Mouse (Mus musculus): ENCODE data around the gene Mks1. TPM values are rescaled to one million over a fixed set of nuclear protein-coding genes. Genes with fewer than 3 reads are reported as not detected.
"Not testable (repeated sequence)": the region's sequence is repeated elsewhere in the genome, so short reads cannot be mapped to it uniquely, and the experiment has no call there.

Mks1 gene
- polyA plus RNA-seq, 1 experiment: 5.0 TPM

DNA sequence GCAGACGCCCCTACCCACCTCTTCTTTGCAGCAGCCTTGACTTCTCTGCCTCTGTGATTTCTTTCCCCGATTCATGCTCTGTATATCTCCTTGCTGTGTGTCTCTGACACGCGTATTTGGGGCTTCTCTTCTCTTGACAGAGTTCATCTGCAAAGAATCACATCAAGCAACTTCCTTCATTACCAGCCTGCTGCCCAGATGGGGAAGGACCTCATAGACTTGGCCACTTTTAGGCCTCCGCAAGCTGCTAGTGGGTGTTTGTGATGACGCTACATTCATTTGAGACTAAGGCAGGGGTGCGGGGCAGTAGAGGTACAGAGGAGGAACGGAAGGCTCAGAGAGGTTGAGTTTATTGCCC lies 561 bp downstream of the Mks1 start:
- TF ChIP-seq POLR2A (IDR thresholded peaks at IDR 0.05; ENCODE audit: low read depth, low read length): no peak
- no peak for TF ChIP-seq CTCF (IDR thresholded peaks at IDR 0.05; ENCODE audit: extremely low read depth, insufficient read length, insufficient replicate concordance, low read depth, low read length)
- peaks cover 7% of the 10 kb centered on the region; the same call in 1 of the 2 replicates for H3K4me1 ChIP-seq (ENCODE audit: control insufficient read depth, insufficient read depth, insufficient read length, low read length)
- H3K36me3 ChIP-seq (ENCODE audit: control insufficient read depth, insufficient read depth, low read length): peaks cover 10% of the 10 kb centered on the region; the same call in 1 of the 2 replicates
- no peak overlapping the region for H3K27ac ChIP-seq (ENCODE audit: insufficient read depth, low read depth, low read length)
- H3K4me3 ChIP-seq (ENCODE audit: low read depth, low read length): peak overlapping the region; percentile 88
- no peaks in the 10 kb centered on the region for H3K27me3 ChIP-seq (ENCODE audit: control insufficient read depth, insufficient read depth, low read length)
- 25% methylated on average over 8 of the region's 8 CpGs for WGBS

DNA sequence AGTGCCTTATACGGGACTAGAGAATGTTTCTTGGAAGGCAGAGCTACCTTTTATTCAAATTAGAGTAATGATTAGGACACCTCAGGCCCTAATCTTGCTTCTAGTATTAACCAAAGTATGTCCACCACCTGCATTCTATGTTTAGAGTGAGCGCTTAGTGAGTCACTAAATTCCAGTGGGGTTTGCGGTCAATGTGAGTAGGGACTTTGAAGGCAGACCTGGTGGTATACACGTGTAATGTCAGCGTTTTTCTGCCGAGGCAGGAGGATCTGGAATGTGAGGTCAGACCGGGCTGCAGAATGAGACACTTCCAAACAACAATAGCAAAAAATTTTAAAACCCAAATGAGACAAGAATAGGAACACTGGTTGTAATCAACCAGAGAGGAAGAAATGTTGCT lies 1.5 kb downstream of the Mks1 start:
- Histone ChIP-seq H3K27me3 (ENCODE audit: control insufficient read depth, insufficient read depth, low read length) (no peaks in the 10 kb centered on the region), H3K4me1 (ENCODE audit: control insufficient read depth, insufficient read depth, insufficient read length, low read length) (peaks cover 7% of the 10 kb centered on the region; the same call in 1 of the 2 replicates), H3K27ac (ENCODE audit: insufficient read depth, low read depth, low read length) (no peak overlapping the region), H3K36me3 (ENCODE audit: control insufficient read depth, insufficient read depth, low read length) (peaks cover 12% of the 10 kb centered on the region; the same call in 1 of the 2 replicates), H3K4me3 (ENCODE audit: low read depth, low read length) (no peak overlapping the region)
- WGBS: 88% methylated on average over 7 of the region's 7 CpGs
- no peak for TF ChIP-seq POLR2A (IDR thresholded peaks at IDR 0.05; ENCODE audit: low read depth, low read length)
- TF ChIP-seq CTCF (IDR thresholded peaks at IDR 0.05; ENCODE audit: extremely low read depth, insufficient read length, insufficient replicate concordance, low read depth, low read length): no peak

DNA sequence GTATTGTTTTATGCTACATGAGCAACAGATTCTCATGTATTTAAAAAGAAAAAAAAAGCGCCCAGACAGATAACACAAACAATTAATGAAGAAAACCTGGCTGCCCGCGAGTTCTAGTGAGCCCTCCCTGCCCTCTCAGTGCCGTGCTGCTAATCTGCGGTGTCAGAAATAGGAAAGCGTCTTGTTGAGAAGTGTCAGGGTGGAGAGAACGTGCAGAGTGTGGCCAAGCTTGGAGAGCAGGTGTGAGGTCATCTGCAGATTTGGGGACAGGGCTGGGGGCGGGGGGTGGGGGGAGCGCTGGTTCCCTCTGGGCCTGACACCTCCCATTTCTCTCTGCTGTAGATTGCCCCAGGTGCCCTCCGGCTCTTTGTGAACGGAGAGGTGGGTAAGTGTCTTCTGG lies 6.3 kb downstream of the Mks1 start:
- TF ChIP-seq POLR2A (IDR thresholded peaks at IDR 0.05; ENCODE audit: low read depth, low read length): no peak
- no peak for TF ChIP-seq CTCF (IDR thresholded peaks at IDR 0.05; ENCODE audit: extremely low read depth, insufficient read length, insufficient replicate concordance, low read depth, low read length)
- peaks cover 20% of the 10 kb centered on the region for H3K36me3 ChIP-seq (ENCODE audit: control insufficient read depth, insufficient read depth, low read length)
- no peak overlapping the region for H3K4me3 ChIP-seq (ENCODE audit: low read depth, low read length)
- no peak overlapping the region for H3K27ac ChIP-seq (ENCODE audit: insufficient read depth, low read depth, low read length)
- 92% methylated on average over 11 of the region's 11 CpGs for WGBS
- no peaks in the 10 kb centered on the region for H3K27me3 ChIP-seq (ENCODE audit: control insufficient read depth, insufficient read depth, low read length)
- H3K4me1 ChIP-seq (ENCODE audit: control insufficient read depth, insufficient read depth, insufficient read length, low read length): no peaks in the 10 kb centered on the region

DNA sequence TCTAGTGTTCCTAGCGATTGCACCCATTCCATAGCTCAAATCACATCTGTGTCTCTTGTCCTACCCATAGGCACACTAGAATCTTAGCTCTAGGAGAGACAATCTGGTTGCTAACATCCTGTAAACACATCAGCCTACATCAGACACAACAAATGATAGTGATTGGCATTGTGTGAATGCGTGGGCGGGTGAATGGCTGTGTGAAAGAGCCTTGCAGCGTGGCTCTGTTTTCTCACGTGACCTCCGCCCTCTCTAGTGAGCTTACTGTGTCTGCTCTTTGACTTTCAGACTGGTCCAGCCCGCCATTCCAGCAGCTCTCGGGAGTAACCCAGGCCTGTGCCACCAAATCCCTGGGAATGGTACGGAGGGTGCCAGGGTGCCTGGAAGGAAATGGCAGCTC lies 7.4 kb downstream of the Mks1 start:
- TF ChIP-seq CTCF (IDR thresholded peaks at IDR 0.05; ENCODE audit: extremely low read depth, insufficient read length, insufficient replicate concordance, low read depth, low read length) (no peak), POLR2A (IDR thresholded peaks at IDR 0.05; ENCODE audit: low read depth, low read length) (no peak)
- no peak overlapping the region for H3K4me3 ChIP-seq (ENCODE audit: low read depth, low read length)
- WGBS: 86% methylated on average over 9 of the region's 9 CpGs
- H3K4me1 ChIP-seq (ENCODE audit: control insufficient read depth, insufficient read depth, insufficient read length, low read length): no peaks in the 10 kb centered on the region
- H3K36me3 ChIP-seq (ENCODE audit: control insufficient read depth, insufficient read depth, low read length): peaks cover 20% of the 10 kb centered on the region
- H3K27ac ChIP-seq (ENCODE audit: insufficient read depth, low read depth, low read length): no peak overlapping the region
- H3K27me3 ChIP-seq (ENCODE audit: control insufficient read depth, insufficient read depth, low read length): no peaks in the 10 kb centered on the region

DNA sequence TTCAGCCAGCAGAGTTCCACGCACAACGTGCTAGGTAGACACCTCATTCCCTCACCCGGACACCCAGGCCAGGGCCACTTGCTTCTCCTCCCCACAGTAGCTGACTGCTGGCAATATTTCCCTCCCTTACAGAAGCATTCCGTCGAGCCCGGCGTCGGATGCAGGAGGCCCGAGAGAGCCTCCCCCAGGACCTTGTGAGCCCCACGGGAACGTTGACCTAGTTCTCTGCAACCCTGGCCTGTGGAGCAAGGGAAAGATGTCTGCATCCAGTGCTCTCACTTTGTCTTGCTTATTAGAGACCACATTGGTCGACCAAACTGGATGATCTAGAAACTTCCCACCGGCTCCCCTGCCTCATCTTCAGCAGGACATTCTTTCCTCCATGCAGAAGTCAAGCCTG lies 9.8 kb downstream of the Mks1 start:
- 92% methylated on average over 13 of the region's 13 CpGs for WGBS
- TF ChIP-seq CTCF (IDR thresholded peaks at IDR 0.05; ENCODE audit: extremely low read depth, insufficient read length, insufficient replicate concordance, low read depth, low read length) (no peak), POLR2A (IDR thresholded peaks at IDR 0.05; ENCODE audit: low read depth, low read length) (no peak)
- no peak overlapping the region for H3K27ac ChIP-seq (ENCODE audit: insufficient read depth, low read depth, low read length)
- peaks cover 12% of the 10 kb centered on the region for H3K36me3 ChIP-seq (ENCODE audit: control insufficient read depth, insufficient read depth, low read length)
- H3K4me1 ChIP-seq (ENCODE audit: control insufficient read depth, insufficient read depth, insufficient read length, low read length): no peaks in the 10 kb centered on the region
- H3K27me3 ChIP-seq (ENCODE audit: control insufficient read depth, insufficient read depth, low read length): no peaks in the 10 kb centered on the region
- no peak overlapping the region for H3K4me3 ChIP-seq (ENCODE audit: low read depth, low read length)

DNA sequence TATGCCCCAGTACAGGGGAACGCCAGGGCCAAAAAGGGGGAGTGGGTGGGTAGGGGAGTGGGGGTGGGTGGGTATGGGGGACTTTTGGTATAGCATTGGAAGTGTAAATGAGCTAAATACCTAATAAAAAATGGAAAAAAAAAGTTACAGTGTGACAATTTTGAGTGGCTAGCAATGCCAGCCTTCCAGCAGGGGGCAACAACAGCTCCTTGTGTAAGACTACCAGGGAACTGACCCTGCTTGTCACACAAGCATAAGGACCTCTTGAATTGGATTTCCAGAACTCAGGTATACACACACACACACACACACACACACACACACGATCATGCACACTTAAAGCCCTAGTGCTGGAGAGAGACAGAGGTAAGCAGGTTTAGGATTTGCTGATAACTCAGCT lies 13.9 kb downstream of the Mks1 start:
- 75% methylated on average over 1 of the region's 2 CpGs for WGBS

DNA sequence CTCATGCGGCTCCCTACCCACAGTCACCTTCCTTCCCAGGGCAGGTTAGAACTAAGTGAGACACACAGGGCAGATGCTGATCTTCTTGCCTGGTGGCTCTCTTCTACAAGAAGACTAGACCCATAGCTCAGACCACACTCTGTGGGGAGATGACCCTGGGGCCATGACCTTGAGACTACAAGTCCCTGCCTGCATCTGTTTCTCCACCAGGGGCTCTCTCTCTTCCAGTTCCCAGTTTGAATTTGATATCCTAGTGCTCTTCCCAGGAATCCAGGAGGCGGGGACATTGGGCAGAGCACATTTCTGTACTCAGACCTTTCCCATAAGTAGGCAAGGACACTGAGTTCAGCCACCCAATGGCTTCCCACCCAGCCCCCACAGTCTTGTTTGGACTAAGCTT lies 17.1 kb downstream of the Mks1 start:
- H3K27ac ChIP-seq (ENCODE audit: insufficient read depth, low read depth, low read length): no peak overlapping the region
- H3K4me3 ChIP-seq (ENCODE audit: low read depth, low read length): no peak overlapping the region
- no peaks in the 10 kb centered on the region for H3K27me3 ChIP-seq (ENCODE audit: control insufficient read depth, insufficient read depth, low read length)
- 79% methylated on average over 2 of the region's 2 CpGs for WGBS
- H3K36me3 ChIP-seq (ENCODE audit: control insufficient read depth, insufficient read depth, low read length): no peaks in the 10 kb centered on the region
- TF ChIP-seq CTCF (IDR thresholded peaks at IDR 0.05; ENCODE audit: extremely low read depth, insufficient read length, insufficient replicate concordance, low read depth, low read length): no peak
- TF ChIP-seq POLR2A (IDR thresholded peaks at IDR 0.05; ENCODE audit: low read depth, low read length): no peak
- H3K4me1 ChIP-seq (ENCODE audit: control insufficient read depth, insufficient read depth, insufficient read length, low read length): no peaks in the 10 kb centered on the region

More for the DNA sequence above, 13.9 kb downstream of the Mks1 start:
- not testable (repeated sequence) for H3K4me3 ChIP-seq (ENCODE audit: low read depth, low read length); H3K27ac ChIP-seq (ENCODE audit: insufficient read depth, low read depth, low read length); H3K4me1 ChIP-seq (ENCODE audit: control insufficient read depth, insufficient read depth, insufficient read length, low read length); H3K36me3 ChIP-seq (ENCODE audit: control insufficient read depth, insufficient read depth, low read length); H3K27me3 ChIP-seq (ENCODE audit: control insufficient read depth, insufficient read depth, low read length)

DNA sequence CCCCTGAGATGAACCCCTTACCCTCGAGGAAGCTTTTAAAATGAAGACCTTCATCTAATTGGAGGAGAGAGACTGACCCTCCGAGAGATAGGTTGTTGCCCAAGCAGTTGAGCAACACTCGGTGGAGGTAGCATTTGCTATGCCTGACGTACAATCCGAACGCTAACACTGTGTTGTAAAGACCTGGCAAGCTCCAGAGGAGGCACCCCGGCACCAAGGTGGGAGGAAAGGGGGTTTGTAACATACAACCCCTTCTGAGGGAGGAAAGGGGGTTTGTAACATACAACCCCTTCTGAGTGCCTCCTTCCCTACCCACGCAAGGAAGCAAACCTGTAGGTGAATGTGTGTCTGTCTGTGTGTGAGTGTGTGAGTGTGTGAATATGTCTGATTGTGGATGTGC lies 18.8 kb downstream of the Mks1 start:
- whole genome bisulfite sequencing: 28% methylated on average over 8 of the region's 8 CpGs
- Histone ChIP-seq H3K27me3 (ENCODE audit: control insufficient read depth, insufficient read depth, low read length) (no peaks in the 10 kb centered on the region), H3K4me1 (ENCODE audit: control insufficient read depth, insufficient read depth, insufficient read length, low read length) (peaks cover 4% of the 10 kb centered on the region; the same call in 1 of the 2 replicates), H3K27ac (ENCODE audit: insufficient read depth, low read depth, low read length) (no peak overlapping the region), H3K4me3 (ENCODE audit: low read depth, low read length) (no peak overlapping the region), H3K36me3 (ENCODE audit: control insufficient read depth, insufficient read depth, low read length) (no peaks in the 10 kb centered on the region)
- TF ChIP-seq CTCF (IDR thresholded peaks at IDR 0.05; ENCODE audit: extremely low read depth, insufficient read length, insufficient replicate concordance, low read depth, low read length) (no peak), POLR2A (IDR thresholded peaks at IDR 0.05; ENCODE audit: low read depth, low read length) (no peak)

All from small intestine, adult 2 months (tissue).